Mouse (Mus musculus): Measurements from ENCODE around the gene Tenm4. TPM values are rescaled to one million over a fixed set of nuclear protein-coding genes. Genes with fewer than 3 reads are reported as not detected.

Gene Tenm4
- polyA plus RNA-seq, 1 experiment from 2014 or later, result 11.4 TPM

GRCm38 (mm10) chr7:96655096-96655716, 484.2 kb downstream of the Tenm4 start:
- ATAC-seq (replicated peaks; ENCODE audit: insufficient number of reproducible peaks, low FRiP score, low TSS enrichment), result no peak
- 25% methylated on average over 3 of the region's 3 CpGs for WGBS (ENCODE audit: insufficient replicate concordance)
- H3K4me2 ChIP-seq, result no peak overlapping the region
- no peak overlapping the region for H3K9ac ChIP-seq (ENCODE audit: low read depth, low read length)
- H3K36me3 ChIP-seq (ENCODE audit: control insufficient read depth, insufficient read depth, low read length), result no peaks in the 10 kb centered on the region
- peaks cover 52% of the 10 kb centered on the region for H3K4me1 ChIP-seq (ENCODE audit: control insufficient read depth, insufficient read depth, low read length)
- H3K4me3 ChIP-seq (ENCODE audit: low read depth, low read length), result no peak overlapping the region
- H3K27ac ChIP-seq (ENCODE audit: low read depth, low read length), result no peak overlapping the region
- H3K27me3 ChIP-seq (ENCODE audit: control insufficient read depth, insufficient read depth, low read length), result peaks cover 39% of the 10 kb centered on the region
- no peaks in the 10 kb centered on the region for H3K9me3 ChIP-seq (replicated peaks; ENCODE audit: control insufficient read depth, low read length)

DNA sequence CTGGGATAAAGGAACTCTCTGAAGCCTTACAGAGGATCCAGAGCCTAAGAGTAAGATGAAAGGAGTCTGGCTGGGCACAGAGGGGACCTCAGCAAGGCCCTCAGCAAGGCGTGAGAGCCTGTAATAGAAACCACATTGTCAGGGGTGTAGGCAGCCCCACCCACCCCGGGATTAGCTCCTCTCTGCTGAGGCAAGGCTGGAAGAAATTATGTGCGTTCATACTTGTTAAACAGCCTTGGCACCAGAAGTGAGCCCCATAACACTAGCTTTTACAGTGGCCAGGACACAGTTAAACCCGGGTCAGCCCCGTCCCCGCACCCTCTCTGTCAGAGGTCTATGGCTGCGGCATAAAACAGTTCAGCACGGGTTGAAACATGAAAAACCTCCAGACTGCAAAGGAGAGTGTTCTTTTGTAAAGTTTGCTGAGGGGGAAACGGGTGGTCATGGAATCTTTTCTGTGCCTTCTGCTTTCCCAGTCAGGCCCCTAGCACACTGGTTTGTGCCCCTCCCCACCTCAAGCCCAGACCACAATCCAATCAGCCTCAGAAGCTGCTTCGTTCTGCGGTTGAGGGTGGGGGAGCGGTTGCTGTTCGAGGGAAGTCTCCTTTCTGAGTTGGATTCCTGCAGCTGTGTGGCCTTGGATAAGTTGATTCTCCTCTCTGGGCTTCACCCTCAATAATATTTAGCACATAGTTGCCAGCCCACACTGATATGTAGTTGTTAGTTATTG, 486.2 kb downstream of the Tenm4 start:
- peaks cover 37% of the 10 kb centered on the region for H3K27me3 ChIP-seq (ENCODE audit: control insufficient read depth, insufficient read depth, low read length)
- no peak overlapping the region for H3K9ac ChIP-seq (ENCODE audit: low read depth, low read length)
- peaks cover 53% of the 10 kb centered on the region for H3K4me1 ChIP-seq (ENCODE audit: control insufficient read depth, insufficient read depth, low read length)
- H3K9me3 ChIP-seq (replicated peaks; ENCODE audit: control insufficient read depth, low read length), result no peaks in the 10 kb centered on the region
- no peaks in the 10 kb centered on the region for H3K36me3 ChIP-seq (ENCODE audit: control insufficient read depth, insufficient read depth, low read length)
- H3K4me3 ChIP-seq (ENCODE audit: low read depth, low read length), result no peak overlapping the region
- no peak for ATAC-seq (replicated peaks; ENCODE audit: insufficient number of reproducible peaks, low FRiP score, low TSS enrichment)
- WGBS (ENCODE audit: insufficient replicate concordance), result 18% methylated on average over 13 of the region's 13 CpGs
- H3K27ac ChIP-seq (ENCODE audit: low read depth, low read length), result no peak overlapping the region
- H3K4me2 ChIP-seq, result no peak overlapping the region

DNA sequence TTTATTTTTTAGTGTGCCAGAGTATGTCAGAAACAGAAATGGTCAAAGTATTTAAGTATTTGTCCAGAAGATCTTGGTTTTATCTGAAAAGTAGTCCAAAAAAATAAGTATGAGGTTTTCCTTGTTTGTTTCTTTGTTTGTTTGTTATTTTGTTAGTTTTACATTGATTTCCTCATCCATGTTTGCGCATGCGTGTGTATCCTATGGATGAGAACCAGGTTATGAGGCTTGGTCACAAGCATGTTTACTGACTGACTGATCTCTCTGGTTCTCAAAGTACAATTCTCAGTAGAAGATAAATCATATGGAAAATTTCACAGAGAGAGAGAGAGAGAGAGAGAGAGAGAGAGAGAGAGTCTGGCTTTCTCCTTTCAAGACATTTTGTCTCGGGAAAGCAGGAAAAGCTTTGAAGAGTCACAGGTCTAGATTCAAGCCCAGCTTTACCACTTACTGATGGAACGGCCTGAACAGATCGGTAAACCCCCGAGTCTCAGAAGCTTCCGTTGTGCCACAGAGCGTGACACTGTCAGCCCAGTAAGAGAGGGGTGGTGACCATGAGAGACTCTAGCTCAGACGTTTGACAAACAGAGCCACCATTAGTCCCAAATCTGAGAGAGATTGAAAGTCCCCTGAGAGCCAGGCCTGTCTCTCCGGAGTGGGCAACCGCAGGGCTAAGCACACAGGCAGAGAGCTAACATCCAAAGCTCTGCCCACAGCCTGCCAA, 487.0 kb downstream of the Tenm4 start:
- Histone ChIP-seq H3K36me3 (ENCODE audit: control insufficient read depth, insufficient read depth, low read length) (no peaks in the 10 kb centered on the region), H3K27ac (ENCODE audit: low read depth, low read length) (no peak overlapping the region), H3K9me3 (replicated peaks; ENCODE audit: control insufficient read depth, low read length) (no peaks in the 10 kb centered on the region), H3K4me1 (ENCODE audit: control insufficient read depth, insufficient read depth, low read length) (peaks cover 52% of the 10 kb centered on the region), H3K27me3 (ENCODE audit: control insufficient read depth, insufficient read depth, low read length) (peaks cover 39% of the 10 kb centered on the region), H3K4me3 (ENCODE audit: low read depth, low read length) (no peak overlapping the region), H3K9ac (ENCODE audit: low read depth, low read length) (no peak overlapping the region), H3K4me2 (no peak overlapping the region)
- ATAC-seq (replicated peaks; ENCODE audit: insufficient number of reproducible peaks, low FRiP score, low TSS enrichment), result no peak
- 58% methylated on average over 11 of the region's 11 CpGs for WGBS (ENCODE audit: insufficient replicate concordance)

GRCm38 (mm10) chr7:96660907-96661306, 489.9 kb downstream of the Tenm4 start:
- no peaks in the 10 kb centered on the region for H3K9me3 ChIP-seq (replicated peaks; ENCODE audit: control insufficient read depth, low read length)
- peaks cover 36% of the 10 kb centered on the region for H3K27me3 ChIP-seq (ENCODE audit: control insufficient read depth, insufficient read depth, low read length)
- H3K36me3 ChIP-seq (ENCODE audit: control insufficient read depth, insufficient read depth, low read length), result no peaks in the 10 kb centered on the region
- no peak overlapping the region for H3K9ac ChIP-seq (ENCODE audit: low read depth, low read length)
- ATAC-seq (replicated peaks; ENCODE audit: insufficient number of reproducible peaks, low FRiP score, low TSS enrichment), result peak; percentile 75
- peak overlapping the region; percentile 5; the same call in 1 of the 2 replicates for H3K27ac ChIP-seq (ENCODE audit: low read depth, low read length)
- WGBS (ENCODE audit: insufficient replicate concordance), result 20% methylated on average over 3 of the region's 3 CpGs
- peaks cover 40% of the 10 kb centered on the region for H3K4me1 ChIP-seq (ENCODE audit: control insufficient read depth, insufficient read depth, low read length)
- no peak overlapping the region for H3K4me3 ChIP-seq (ENCODE audit: low read depth, low read length)
- peak overlapping the region; percentile 25; the same call in 1 of the 2 replicates for H3K4me2 ChIP-seq

DNA sequence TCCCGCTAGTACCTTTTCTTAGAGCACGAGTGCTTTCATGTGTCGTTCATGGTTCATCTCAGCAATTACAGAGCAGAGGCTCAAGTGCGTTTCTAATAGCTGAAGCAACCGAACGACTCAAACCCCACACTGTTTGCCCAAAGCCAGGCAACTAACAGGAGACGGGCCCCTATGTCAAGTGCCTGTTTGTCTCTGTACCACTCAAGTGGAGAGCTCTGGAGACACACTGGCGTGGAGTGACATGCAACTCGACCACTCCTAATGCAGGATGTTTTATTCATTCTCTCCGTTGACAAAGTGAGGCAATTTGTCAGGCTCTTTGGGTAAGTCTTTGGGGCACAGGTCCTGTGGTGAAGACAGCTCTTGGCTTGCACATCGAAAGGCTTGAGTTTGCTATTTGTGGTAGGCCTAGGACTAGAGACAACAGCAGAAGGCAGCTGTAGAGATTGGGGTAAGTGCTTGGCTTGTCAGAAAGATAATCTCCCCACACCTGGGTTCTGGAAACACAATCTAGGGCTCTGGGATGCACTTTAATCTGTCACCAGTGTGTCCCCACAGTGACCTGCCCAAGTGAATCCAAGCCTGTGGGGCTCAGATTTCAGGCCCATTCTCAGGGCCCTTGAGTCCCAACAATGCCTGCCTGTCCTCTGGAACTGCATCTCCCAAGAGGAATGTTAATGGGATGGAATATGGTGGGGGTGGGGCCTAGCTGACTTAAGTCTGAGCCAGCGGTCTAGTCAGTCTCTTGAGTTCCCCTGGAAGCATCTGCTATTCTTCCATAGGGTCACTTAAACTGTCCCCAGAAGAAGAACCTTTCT, 490.5 kb downstream of the Tenm4 start:
- H3K4me1 ChIP-seq (ENCODE audit: control insufficient read depth, insufficient read depth, low read length), result peaks cover 40% of the 10 kb centered on the region
- WGBS (ENCODE audit: insufficient replicate concordance), result 25% methylated on average over 12 of the region's 12 CpGs
- peak overlapping the region; percentile 5; the same call in 1 of the 2 replicates for H3K27ac ChIP-seq (ENCODE audit: low read depth, low read length)
- no peak overlapping the region for H3K9ac ChIP-seq (ENCODE audit: low read depth, low read length)
- peak; percentile 75 for ATAC-seq (replicated peaks; ENCODE audit: insufficient number of reproducible peaks, low FRiP score, low TSS enrichment)
- peak overlapping the region; percentile 25; the same call in 1 of the 2 replicates for H3K4me2 ChIP-seq
- no peaks in the 10 kb centered on the region for H3K36me3 ChIP-seq (ENCODE audit: control insufficient read depth, insufficient read depth, low read length)
- no peaks in the 10 kb centered on the region for H3K9me3 ChIP-seq (replicated peaks; ENCODE audit: control insufficient read depth, low read length)
- H3K27me3 ChIP-seq (ENCODE audit: control insufficient read depth, insufficient read depth, low read length), result peaks cover 35% of the 10 kb centered on the region
- no peak overlapping the region for H3K4me3 ChIP-seq (ENCODE audit: low read depth, low read length)

GRCm38 (mm10) chr7:96663336-96663735, 492.3 kb downstream of the Tenm4 start:
- Histone ChIP-seq H3K9me3 (replicated peaks; ENCODE audit: control insufficient read depth, low read length) (no peaks in the 10 kb centered on the region), H3K27me3 (ENCODE audit: control insufficient read depth, insufficient read depth, low read length) (peaks cover 44% of the 10 kb centered on the region), H3K4me3 (ENCODE audit: low read depth, low read length) (no peak overlapping the region), H3K27ac (ENCODE audit: low read depth, low read length) (no peak overlapping the region), H3K9ac (ENCODE audit: low read depth, low read length) (no peak overlapping the region), H3K4me1 (ENCODE audit: control insufficient read depth, insufficient read depth, low read length) (peaks cover 30% of the 10 kb centered on the region), H3K4me2 (no peak overlapping the region), H3K36me3 (ENCODE audit: control insufficient read depth, insufficient read depth, low read length) (no peaks in the 10 kb centered on the region)
- 76% methylated on average over 7 of the region's 7 CpGs for WGBS (ENCODE audit: insufficient replicate concordance)
- ATAC-seq (replicated peaks; ENCODE audit: insufficient number of reproducible peaks, low FRiP score, low TSS enrichment), result no peak

DNA sequence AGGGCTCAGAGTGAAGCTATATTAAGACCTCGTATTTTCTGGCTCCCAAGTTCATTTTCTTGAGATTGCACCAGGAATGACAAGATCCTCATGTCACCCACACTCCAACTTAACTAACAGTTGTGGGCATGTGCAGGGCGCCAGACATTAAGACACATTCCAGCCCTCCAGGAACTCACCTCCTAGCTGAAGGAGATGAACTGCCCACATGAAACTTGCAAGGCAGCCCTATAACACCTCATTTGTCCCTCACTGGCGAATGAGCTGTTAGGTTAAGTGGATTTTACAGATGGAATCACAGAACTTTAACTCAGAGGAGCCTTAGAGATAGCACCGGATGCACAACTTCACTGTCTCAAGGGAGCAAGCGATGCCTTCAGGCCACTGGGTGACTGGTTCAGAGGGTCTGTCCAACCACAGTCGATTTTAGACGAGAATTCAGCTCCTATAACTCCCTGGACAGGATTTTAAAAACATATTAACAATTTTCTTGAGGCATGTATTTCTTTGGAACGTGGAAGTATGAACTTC, 495.4 kb downstream of the Tenm4 start:
- Histone ChIP-seq H3K9me3 (replicated peaks; ENCODE audit: control insufficient read depth, low read length) (no peaks in the 10 kb centered on the region), H3K4me3 (ENCODE audit: low read depth, low read length) (no peak overlapping the region), H3K9ac (ENCODE audit: low read depth, low read length) (no peak overlapping the region), H3K36me3 (ENCODE audit: control insufficient read depth, insufficient read depth, low read length) (no peaks in the 10 kb centered on the region), H3K4me1 (ENCODE audit: control insufficient read depth, insufficient read depth, low read length) (peaks cover 23% of the 10 kb centered on the region), H3K4me2 (no peak overlapping the region), H3K27me3 (ENCODE audit: control insufficient read depth, insufficient read depth, low read length) (peaks cover 46% of the 10 kb centered on the region), H3K27ac (ENCODE audit: low read depth, low read length) (no peak overlapping the region)
- no peak for ATAC-seq (replicated peaks; ENCODE audit: insufficient number of reproducible peaks, low FRiP score, low TSS enrichment)
- WGBS (ENCODE audit: insufficient replicate concordance), result 64% methylated on average over 8 of the region's 8 CpGs

DNA sequence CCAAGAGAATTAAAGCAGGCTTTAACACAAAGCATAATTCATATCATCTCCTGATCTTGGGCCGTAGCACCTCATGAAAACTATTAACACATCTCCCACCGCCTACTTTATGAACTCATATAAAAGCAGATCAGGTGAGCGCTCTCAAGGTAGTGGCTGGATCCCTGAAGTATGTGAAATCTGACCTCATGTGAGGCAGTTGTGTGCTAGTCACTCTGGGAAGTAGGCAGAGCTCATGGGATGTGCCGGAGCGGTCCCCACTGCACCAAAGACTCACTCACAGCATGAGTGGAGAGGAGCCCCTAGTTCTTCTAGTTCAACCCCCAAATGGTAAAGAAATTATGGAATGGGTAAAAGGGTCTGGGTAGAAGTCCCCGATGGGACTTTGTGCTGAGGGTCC, 496.6 kb downstream of the Tenm4 start:
- no peaks in the 10 kb centered on the region for H3K36me3 ChIP-seq (ENCODE audit: control insufficient read depth, insufficient read depth, low read length)
- peaks cover 53% of the 10 kb centered on the region for H3K27me3 ChIP-seq (ENCODE audit: control insufficient read depth, insufficient read depth, low read length)
- H3K9ac ChIP-seq (ENCODE audit: low read depth, low read length), result no peak overlapping the region
- no peak for ATAC-seq (replicated peaks; ENCODE audit: insufficient number of reproducible peaks, low FRiP score, low TSS enrichment)
- peaks cover 15% of the 10 kb centered on the region for H3K4me1 ChIP-seq (ENCODE audit: control insufficient read depth, insufficient read depth, low read length)
- no peak overlapping the region for H3K4me2 ChIP-seq
- no peak overlapping the region for H3K4me3 ChIP-seq (ENCODE audit: low read depth, low read length)
- H3K9me3 ChIP-seq (replicated peaks; ENCODE audit: control insufficient read depth, low read length), result no peaks in the 10 kb centered on the region
- 87% methylated on average over 6 of the region's 6 CpGs for WGBS (ENCODE audit: insufficient replicate concordance)
- no peak overlapping the region for H3K27ac ChIP-seq (ENCODE audit: low read depth, low read length)

All from heart, embryonic 11.5 days (tissue).